Mouse (Mus musculus) intestine, postnatal 0 days (tissue): ENCODE results near the gene Zbed5. TPM values are rescaled to one million over a fixed set of nuclear protein-coding genes. Genes with fewer than 3 reads are reported as not detected.
A peak's percentile ranks its signal among the peaks of the same experiment; 100 is the strongest.
"Not testable (repeated sequence)": the region's sequence is repeated elsewhere in the genome, so short reads cannot be mapped to it uniquely, and the experiment has no call there.

Source experiments
- ATAC-seq: fragments of 200-750 bp; cut with Nextera tagmentation; 2 replicates; pipeline ENCODE4 v1.8.0; 2017; ENCODE audit warnings: mild to moderate bottlenecking, moderate TSS enrichment, moderate library complexity
- H3K27ac ChIP-seq: fragments of 300-500 bp; sonication (generic); 2 replicates; pipeline ENCODE4 v1.5.1; 2014; ENCODE audit warnings: mild to moderate bottlenecking, low read depth, low read length, moderate library complexity
- H3K27me3 ChIP-seq: fragments of 300-500 bp; sonication (generic); replicated peaks from 2 replicates; pipeline ENCODE4 v1.6.1; 2014; ENCODE audit warnings: low read length, mixed read lengths; ENCODE audit not compliant: control insufficient read depth, insufficient read depth
- H3K36me3 ChIP-seq: fragments of 300-500 bp; sonication (generic); 2 replicates; pipeline ENCODE4 v1.6.1; 2014; ENCODE audit warnings: mild to moderate bottlenecking, moderate library complexity; ENCODE audit not compliant: control insufficient read depth, insufficient read depth
- H3K4me1 ChIP-seq: fragments of 300-500 bp; sonication (generic); replicated peaks from 2 replicates; pipeline ENCODE4 v1.6.1; 2014; ENCODE audit warnings: antibody characterized with exemption, low read length, mixed read lengths; ENCODE audit not compliant: control insufficient read depth, insufficient read depth
- H3K4me2 ChIP-seq: fragments of 300-500 bp; sonication (generic); replicated peaks from 2 replicates; pipeline ENCODE4 v1.6.1; 2014; ENCODE audit warnings: low read depth, mild to moderate bottlenecking, moderate library complexity
- H3K4me3 ChIP-seq: fragments of 300-500 bp; sonication (generic); 2 replicates; pipeline ENCODE4 v1.5.1; 2014; ENCODE audit warnings: low read depth, low read length
- H3K9ac ChIP-seq: fragments of 300-500 bp; sonication (generic); 2 replicates; pipeline ENCODE4 v1.6.1; 2014; ENCODE audit warnings: mild to moderate bottlenecking, low read depth, low read length
- H3K9me3 ChIP-seq: fragments of 300-500 bp; sonication (generic); 2 replicates; pipeline ENCODE4 v1.6.1; 2016; ENCODE audit warnings: mixed run types; ENCODE audit not compliant: control insufficient read depth
- CTCF ChIP-seq: sonication (generic); IDR thresholded peaks from 2 replicates; pipeline ENCODE4 v1.5.1; 2016; ENCODE audit warnings: low read depth, mild to moderate bottlenecking, control low read depth, antibody characterized with exemption, moderate library complexity
- WGBS: fragments of 180-500 bp; shearing (Covaris S2); extraction: QIAGEN DNeasy Blood & Tissue Kit; methylation state at CpG from one replicate; pipeline ENCODE4 v1.1.7; 2014; 5-methylcytosine and 5-hydroxymethylcytosine counted together
- polyA plus RNA-seq: library from polyadenylated mRNA; unstranded; fragments of >200 nt; fragmentation: Nextera tagmentation; extraction: Ambion mirVana; gene quantifications from 2 replicates; pipeline ENCODE4 v1.2.1, GENCODE M21; 2015

The Zbed5 gene
- polyA plus RNA-seq, 1 experiment from 2014 or later: 2.4 TPM

DNA sequence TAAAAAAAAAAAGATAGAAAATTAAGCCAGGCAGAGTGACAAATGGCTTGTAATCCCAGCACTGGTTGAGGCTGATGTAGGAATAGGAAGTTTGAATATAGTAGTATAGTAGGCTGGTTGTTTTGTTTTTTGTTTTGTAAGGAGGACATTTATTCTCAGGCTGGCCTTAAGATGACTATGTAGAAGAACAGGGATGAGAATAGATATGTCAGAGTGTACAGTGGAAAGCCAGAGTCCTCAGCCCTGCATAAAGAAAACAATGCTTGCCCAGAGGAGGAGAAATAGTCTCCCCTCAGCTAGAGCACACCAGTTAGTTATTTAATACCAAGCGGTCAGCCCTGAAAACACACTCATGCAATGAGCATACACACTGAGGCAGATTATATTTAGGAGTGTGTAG lies 2.9 kb downstream of the Zbed5 start, which contains the start of gene Phkg1:
Phkg1 (minus strand) TSS at position 101 of the 400 bp plus-strand sequence.
- Histone ChIP-seq H3K4me3 (no peak within 1 kb of the TSS), H3K36me3 (no peaks in the 10 kb centered on the region), H3K9ac (no peak within 1 kb of the TSS), H3K27me3 (no peaks in the 10 kb centered on the region), H3K27ac (no peak within 1 kb of the TSS), H3K4me1 (0 out of 2 replicates have a peak, but pooled peaks cover 3% of the 10 kb centered on the region), H3K9me3 (no peaks in the 10 kb centered on the region), H3K4me2 (no peak within 1 kb of the TSS)
- ATAC-seq: no peak
- no peak for TF ChIP-seq CTCF
- WGBS: 95% methylated on average over 1 of the region's 1 CpGs

DNA sequence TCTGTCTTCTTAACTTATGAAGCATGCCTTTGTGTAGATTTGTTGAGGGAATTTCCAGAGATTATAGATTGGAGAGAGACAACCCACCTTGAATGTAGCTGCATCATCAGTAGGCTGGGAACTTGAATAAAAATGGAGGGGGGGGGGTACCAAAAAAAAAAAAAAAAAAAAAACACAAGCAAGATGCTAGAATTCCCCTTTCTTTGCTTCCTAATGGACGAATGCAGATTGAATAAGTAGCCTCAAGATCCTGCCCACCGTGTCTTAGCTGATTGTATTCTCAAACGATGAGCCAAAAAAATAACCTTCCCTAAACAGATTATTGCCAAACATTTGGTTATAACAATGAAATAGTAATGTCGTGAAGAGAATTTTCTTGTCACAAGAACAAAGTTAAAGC lies 12.3 kb downstream of the Zbed5 start:
- H3K9me3 ChIP-seq: no peaks in the 10 kb centered on the region
- peak overlapping the region; percentile 71 for H3K4me3 ChIP-seq
- no peak overlapping the region for H3K27ac ChIP-seq
- no peak overlapping the region for H3K9ac ChIP-seq
- H3K36me3 ChIP-seq: no peaks in the 10 kb centered on the region
- TF ChIP-seq CTCF: no peak
- 28% methylated on average over 4 of the region's 4 CpGs for WGBS
- H3K4me2 ChIP-seq: peak overlapping the region; percentile 97
- no peaks in the 10 kb centered on the region; the same call in 1 of the 2 replicates for H3K4me1 ChIP-seq
- ATAC-seq: no peak
- H3K27me3 ChIP-seq: no peaks in the 10 kb centered on the region

DNA sequence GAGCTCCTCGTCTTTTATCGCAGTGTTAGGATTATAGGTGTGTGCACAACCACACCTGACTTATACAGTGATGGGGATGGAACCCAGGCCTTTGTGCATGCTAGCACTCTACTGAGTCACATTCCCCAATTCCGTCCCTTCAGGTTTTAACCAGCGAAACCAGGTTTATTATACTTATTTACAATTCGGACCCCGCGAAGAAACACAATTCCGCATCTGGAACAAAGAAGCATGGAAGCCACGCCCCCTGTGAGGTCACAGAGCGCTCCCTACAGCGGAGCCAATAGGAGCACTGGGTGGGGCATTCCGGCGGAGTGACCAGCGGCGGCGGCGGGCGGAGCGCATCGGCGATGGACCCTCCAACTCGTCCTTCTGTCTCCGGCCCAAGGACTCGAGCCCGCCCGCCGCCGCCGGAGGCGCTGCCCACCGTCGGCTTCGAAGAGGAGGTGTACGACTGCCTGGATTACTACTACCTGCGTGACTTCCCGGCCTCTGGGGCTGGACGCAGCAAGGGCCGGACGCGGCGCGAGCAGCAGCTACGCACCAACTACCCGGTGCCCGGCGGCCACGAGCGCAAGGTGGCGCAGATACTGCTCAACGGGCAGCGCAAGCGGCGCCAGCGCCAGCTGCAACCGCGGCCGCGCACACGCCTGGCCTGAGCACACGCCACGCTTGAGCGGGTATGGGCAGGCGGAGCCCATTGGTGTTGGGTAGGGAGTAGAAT lies 12.9 kb downstream of the Zbed5 start, which contains the start of gene Nupr1l:
Nupr1l (plus strand) TSS at position 299 of the 724 bp plus-strand sequence.
- ATAC-seq: peak; percentile 93
- H3K36me3 ChIP-seq: no peaks in the 10 kb centered on the region
- peak within 1 kb of the TSS; percentile 97 for H3K4me2 ChIP-seq
- H3K4me1 ChIP-seq: no peaks in the 10 kb centered on the region; the same call in 1 of the 2 replicates
- peak; percentile 64; the same call in 1 of the 2 replicates for TF ChIP-seq CTCF
- H3K27ac ChIP-seq: peak within 1 kb of the TSS; percentile 84
- H3K9me3 ChIP-seq: no peaks in the 10 kb centered on the region
- 1% methylated on average over 63 of the region's 63 CpGs for WGBS
- no peaks in the 10 kb centered on the region for H3K27me3 ChIP-seq
- H3K4me3 ChIP-seq: peak within 1 kb of the TSS; percentile 71
- H3K9ac ChIP-seq: peak within 1 kb of the TSS; percentile 64

DNA sequence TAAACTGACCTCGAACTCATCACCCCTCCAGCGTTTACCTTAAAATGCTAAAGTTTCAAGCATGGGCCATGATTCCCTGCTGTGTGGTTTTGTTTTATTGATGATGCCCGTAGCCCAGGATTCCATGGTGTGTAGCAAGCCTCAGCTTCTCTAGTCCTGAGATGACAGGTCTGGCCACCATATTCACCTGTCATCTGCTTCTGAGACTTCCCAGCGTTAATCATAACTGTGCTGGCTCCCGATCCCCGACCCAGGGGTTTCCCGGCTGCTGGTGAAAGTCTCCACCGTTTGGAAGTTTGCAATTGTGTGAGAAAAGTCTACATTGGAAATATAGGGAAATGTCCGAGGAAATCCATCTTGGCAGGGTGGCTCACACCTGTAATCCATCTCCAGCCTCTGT lies 13.6 kb downstream of the Zbed5 start:
- H3K4me2 ChIP-seq: peak overlapping the region; percentile 97
- H3K4me3 ChIP-seq: peak overlapping the region; percentile 71
- no peak overlapping the region for H3K9ac ChIP-seq
- no peak overlapping the region for H3K27ac ChIP-seq
- no peaks in the 10 kb centered on the region for H3K27me3 ChIP-seq
- no peak for ATAC-seq
- WGBS: 72% methylated on average over 9 of the region's 9 CpGs
- no peak for TF ChIP-seq CTCF
- H3K36me3 ChIP-seq: no peaks in the 10 kb centered on the region
- H3K9me3 ChIP-seq: no peaks in the 10 kb centered on the region
- H3K4me1 ChIP-seq: no peaks in the 10 kb centered on the region; the same call in 1 of the 2 replicates

DNA sequence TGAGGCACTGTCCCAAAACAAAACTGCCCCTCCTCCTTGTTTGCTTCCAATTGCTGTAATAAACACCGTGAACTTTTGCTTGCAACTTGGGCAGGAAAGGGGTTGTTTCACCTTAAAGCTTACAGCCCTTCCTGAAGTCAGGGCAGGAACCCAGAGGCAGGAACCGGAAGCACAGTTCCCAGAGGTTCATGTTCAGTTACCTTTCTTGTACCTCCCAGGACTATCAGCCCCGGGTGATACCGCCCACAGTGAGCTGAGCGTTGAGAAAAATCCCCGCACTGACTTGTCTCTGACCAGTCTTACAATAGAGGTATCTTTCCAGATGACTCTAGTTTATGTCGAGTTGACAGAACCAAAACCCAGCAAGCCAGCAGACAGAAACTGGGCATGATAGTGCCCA lies 14.1 kb downstream of the Zbed5 start:
- no peak for TF ChIP-seq CTCF
- 80% methylated on average over 7 of the region's 7 CpGs for WGBS
- Histone ChIP-seq H3K27me3 (no peaks in the 10 kb centered on the region), H3K4me1 (no peaks in the 10 kb centered on the region; the same call in 1 of the 2 replicates), H3K9ac (no peak overlapping the region), H3K4me3 (no peak overlapping the region), H3K4me2 (no peak overlapping the region), H3K9me3 (no peaks in the 10 kb centered on the region), H3K27ac (no peak overlapping the region), H3K36me3 (no peaks in the 10 kb centered on the region)
- no peak for ATAC-seq

DNA sequence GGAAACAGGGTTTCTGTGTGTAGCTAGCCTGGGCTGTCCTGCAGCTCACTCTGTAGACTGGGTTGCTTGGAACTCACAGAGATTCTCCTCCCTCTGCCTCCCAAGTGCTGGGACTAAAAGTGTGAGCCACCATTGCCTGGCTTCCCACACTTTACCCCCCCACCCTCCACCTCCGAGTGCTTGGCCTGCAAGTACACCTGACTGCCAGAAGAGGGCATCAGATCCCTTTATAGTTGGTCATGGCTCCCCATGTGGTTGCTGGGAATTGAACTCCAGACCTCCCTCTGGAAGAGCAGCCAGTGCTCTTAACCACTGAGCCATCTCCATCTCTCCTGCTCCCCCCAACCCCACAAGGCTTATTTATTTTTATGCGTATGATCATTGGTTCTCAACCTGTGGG lies 18.5 kb downstream of the Zbed5 start:
- H3K36me3 ChIP-seq: no peaks in the 10 kb centered on the region
- no peaks in the 10 kb centered on the region for H3K9me3 ChIP-seq
- ATAC-seq: no peak
- H3K4me3 ChIP-seq: no peak overlapping the region
- H3K9ac ChIP-seq: no peak overlapping the region
- H3K27ac ChIP-seq: no peak overlapping the region
- WGBS: 57% methylated on average over 2 of the region's 2 CpGs
- H3K27me3 ChIP-seq: no peaks in the 10 kb centered on the region
- H3K4me1 ChIP-seq: no peaks in the 10 kb centered on the region
- no peak overlapping the region for H3K4me2 ChIP-seq
- peak; percentile 77 for TF ChIP-seq CTCF

DNA sequence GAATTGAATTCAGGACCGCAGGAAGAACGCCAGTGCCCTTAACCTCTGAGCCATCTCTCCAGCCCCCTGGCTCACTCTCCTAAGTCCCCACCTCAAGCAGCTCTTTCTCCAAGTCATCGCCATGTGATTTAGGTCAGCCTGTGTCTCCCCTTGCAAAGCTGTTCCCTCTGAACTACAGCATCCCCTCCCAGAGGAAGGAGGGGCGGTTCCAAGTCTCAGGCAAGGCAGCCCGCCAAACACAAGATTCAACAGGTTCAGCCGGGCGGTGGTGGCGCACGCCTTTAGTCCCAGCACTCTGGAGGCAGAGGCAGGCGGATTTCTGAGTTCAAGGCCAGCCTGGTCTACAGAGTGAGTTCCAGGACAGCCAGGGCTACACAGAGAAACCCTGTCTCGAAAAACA lies 20.0 kb downstream of the Zbed5 start:
- not testable (repeated sequence) for H3K4me2 ChIP-seq, H3K27me3 ChIP-seq, H3K9ac ChIP-seq, H3K4me1 ChIP-seq, H3K4me3 ChIP-seq, H3K27ac ChIP-seq, H3K9me3 ChIP-seq, ATAC-seq, H3K36me3 ChIP-seq
- 86% methylated on average over 11 of the region's 11 CpGs for WGBS
